Mouse (Mus musculus) liver, adult 2 months (tissue): ENCODE measurements around the gene Hip1. TPM values are rescaled to one million over a fixed set of nuclear protein-coding genes. Genes with fewer than 3 reads are reported as not detected.
A peak's percentile ranks its signal among the peaks of the same experiment; 100 is the strongest.
"Not testable (repeated sequence)": the region's sequence is repeated elsewhere in the genome, so short reads cannot be mapped to it uniquely, and the experiment has no call there.

Experiments
- DNase-seq: peaks from one replicate; pipeline ENCODE4 v3.0.0-alpha.2; 2011; ENCODE audit warnings: low read depth, low spot score; ENCODE audit errors: extremely low read depth
- H3K27ac ChIP-seq: fragments of 200-500 bp; replicated peaks from 2 replicates; pipeline ENCODE4 v1.5.1; 2012; ENCODE audit warnings: low read depth, mild to moderate bottlenecking, control low read depth, inconsistent platforms, low read length; ENCODE audit not compliant: insufficient read depth
- H3K27me3 ChIP-seq: fragments of 200-500 bp; 2 replicates; pipeline ENCODE4 v1.6.1; 2012; ENCODE audit warnings: mild to moderate bottlenecking, moderate library complexity, low read length, inconsistent platforms; ENCODE audit not compliant: control insufficient read depth, insufficient read depth
- H3K36me3 ChIP-seq: fragments of 200-500 bp; 2 replicates; pipeline ENCODE4 v1.6.1; 2012; ENCODE audit warnings: low read length, inconsistent platforms; ENCODE audit not compliant: control insufficient read depth, insufficient read depth
- H3K4me1 ChIP-seq: fragments of 200-500 bp; 2 replicates; pipeline ENCODE4 v1.6.1; 2011; ENCODE audit warnings: low read length; ENCODE audit not compliant: control insufficient read depth, insufficient read depth
- H3K4me3 ChIP-seq: fragments of 200-500 bp; 2 replicates; pipeline ENCODE4 v1.5.1; 2011; ENCODE audit warnings: low read depth, mild to moderate bottlenecking, control low read depth, low read length, moderate library complexity; ENCODE audit not compliant: insufficient read depth
- H3K79me2 ChIP-seq: fragments of 200-500 bp; 2 replicates; pipeline ENCODE4 v1.6.1; 2012; ENCODE audit warnings: inconsistent platforms, mild to moderate bottlenecking, low read length, moderate library complexity; ENCODE audit not compliant: control insufficient read depth, insufficient read depth
- H3K9ac ChIP-seq: fragments of 200-500 bp; 2 replicates; pipeline ENCODE4 v1.6.1; 2012; ENCODE audit warnings: low read depth, mild to moderate bottlenecking, control low read depth, inconsistent platforms, low read length
- CTCF ChIP-seq: fragments of 200-500 bp; IDR thresholded peaks from 2 replicates; pipeline ENCODE4 v1.5.1; 2011; ENCODE audit warnings: low read depth, low read length, control low read depth
- POLR2A ChIP-seq: fragments of 200-500 bp; IDR thresholded peaks from 2 replicates; pipeline ENCODE4 v1.6.1; 2011; ENCODE audit warnings: low read length, control low read depth; ENCODE audit not compliant: insufficient read depth; ENCODE audit errors: extremely low read depth
- WGBS: fragments of 180-500 bp; shearing (Covaris S2); methylation state at CpG from one replicate; pipeline ENCODE4 v1.1.7; 2018; 5-methylcytosine and 5-hydroxymethylcytosine counted together
- polyA plus RNA-seq: library from polyadenylated mRNA; depleted of rRNA; stranded (reverse); fragments of >200 nt; gene quantifications from 2 replicates; pipeline ENCODE4 v1.2.3, GENCODE M21; 2012
- total RNA-seq: library from RNA; depleted of rRNA; stranded (reverse); fragments of >200 nt; gene quantifications from 2 replicates; pipeline ENCODE4 v1.2.3, GENCODE M21; 2014

Gene Hip1
- total and polyA plus RNA-seq, 2 experiments: 3.1 to 3.2 TPM

GRCm38 (mm10) chr5:135380681-135381080, 164.2 kb downstream of the Hip1 start:
- H3K4me1 ChIP-seq: no peaks in the 10 kb centered on the region
- no peaks in the 10 kb centered on the region for H3K79me2 ChIP-seq
- no peak for TF ChIP-seq POLR2A
- no peak for TF ChIP-seq CTCF
- no peak for DNase-seq
- no peak overlapping the region for H3K4me3 ChIP-seq
- no peaks in the 10 kb centered on the region for H3K27me3 ChIP-seq
- 97% methylated on average over 4 of the region's 4 CpGs for WGBS
- H3K9ac ChIP-seq: no peak overlapping the region
- H3K36me3 ChIP-seq: peaks cover 46% of the 10 kb centered on the region
- H3K27ac ChIP-seq: no peak overlapping the region

GRCm38 (mm10) chr5:135376341-135376740, 168.6 kb downstream of the Hip1 start:
- H3K36me3 ChIP-seq: peaks cover 22% of the 10 kb centered on the region
- no peak for DNase-seq

GRCm38 (mm10) chr5:135375167-135375566, 169.8 kb downstream of the Hip1 start:
- no peak overlapping the region for H3K4me3 ChIP-seq

More at GRCm38 (mm10) chr5:135376341-135376740, 168.6 kb downstream of the Hip1 start:
- no peaks in the 10 kb centered on the region for H3K4me1 ChIP-seq
- H3K79me2 ChIP-seq: no peaks in the 10 kb centered on the region
- no peak overlapping the region for H3K27ac ChIP-seq
- H3K4me3 ChIP-seq: no peak overlapping the region
- no peaks in the 10 kb centered on the region for H3K27me3 ChIP-seq
- WGBS: 83% methylated on average over 2 of the region's 2 CpGs
- no peak overlapping the region for H3K9ac ChIP-seq
- no peak for TF ChIP-seq CTCF
- TF ChIP-seq POLR2A: no peak

GRCm38 (mm10) chr5:135373601-135374000, 171.3 kb downstream of the Hip1 start:
- Histone ChIP-seq H3K4me3 (no peak overlapping the region), H3K9ac (no peak overlapping the region), H3K27me3 (no peaks in the 10 kb centered on the region), H3K79me2 (peaks cover 8% of the 10 kb centered on the region; the same call in 1 of the 2 replicates), H3K36me3 (peaks cover 8% of the 10 kb centered on the region), H3K27ac (no peak overlapping the region), H3K4me1 (peaks cover 4% of the 10 kb centered on the region)
- TF ChIP-seq CTCF (peak; percentile 17; the same call in 1 of the 2 replicates), POLR2A (no peak)
- DNase-seq: no peak
- 99% methylated on average over 5 of the region's 5 CpGs for WGBS

More at GRCm38 (mm10) chr5:135375167-135375566, 169.8 kb downstream of the Hip1 start:
- DNase-seq: no peak
- no peak for TF ChIP-seq POLR2A
- no peak for TF ChIP-seq CTCF
- no peaks in the 10 kb centered on the region for H3K27me3 ChIP-seq
- WGBS: 54% methylated on average over 8 of the region's 8 CpGs
- H3K79me2 ChIP-seq: peaks cover 5% of the 10 kb centered on the region; the same call in 1 of the 2 replicates
- no peak overlapping the region for H3K27ac ChIP-seq
- H3K4me1 ChIP-seq: peaks cover 4% of the 10 kb centered on the region
- no peak overlapping the region for H3K9ac ChIP-seq
- H3K36me3 ChIP-seq: peaks cover 14% of the 10 kb centered on the region

GRCm38 (mm10) chr5:135371195-135371594, 173.7 kb downstream of the Hip1 start:
- TF ChIP-seq CTCF (no peak), POLR2A (no peak)
- no peak for DNase-seq
- WGBS: 96% methylated on average over 13 of the region's 13 CpGs
- no peaks in the 10 kb centered on the region for H3K27me3 ChIP-seq
- H3K9ac ChIP-seq: no peak overlapping the region
- no peak overlapping the region for H3K27ac ChIP-seq
- H3K4me3 ChIP-seq: no peak overlapping the region
- no peaks in the 10 kb centered on the region for H3K36me3 ChIP-seq
- H3K4me1 ChIP-seq: peaks cover 4% of the 10 kb centered on the region
- H3K79me2 ChIP-seq: peaks cover 8% of the 10 kb centered on the region; the same call in 1 of the 2 replicates

DNA sequence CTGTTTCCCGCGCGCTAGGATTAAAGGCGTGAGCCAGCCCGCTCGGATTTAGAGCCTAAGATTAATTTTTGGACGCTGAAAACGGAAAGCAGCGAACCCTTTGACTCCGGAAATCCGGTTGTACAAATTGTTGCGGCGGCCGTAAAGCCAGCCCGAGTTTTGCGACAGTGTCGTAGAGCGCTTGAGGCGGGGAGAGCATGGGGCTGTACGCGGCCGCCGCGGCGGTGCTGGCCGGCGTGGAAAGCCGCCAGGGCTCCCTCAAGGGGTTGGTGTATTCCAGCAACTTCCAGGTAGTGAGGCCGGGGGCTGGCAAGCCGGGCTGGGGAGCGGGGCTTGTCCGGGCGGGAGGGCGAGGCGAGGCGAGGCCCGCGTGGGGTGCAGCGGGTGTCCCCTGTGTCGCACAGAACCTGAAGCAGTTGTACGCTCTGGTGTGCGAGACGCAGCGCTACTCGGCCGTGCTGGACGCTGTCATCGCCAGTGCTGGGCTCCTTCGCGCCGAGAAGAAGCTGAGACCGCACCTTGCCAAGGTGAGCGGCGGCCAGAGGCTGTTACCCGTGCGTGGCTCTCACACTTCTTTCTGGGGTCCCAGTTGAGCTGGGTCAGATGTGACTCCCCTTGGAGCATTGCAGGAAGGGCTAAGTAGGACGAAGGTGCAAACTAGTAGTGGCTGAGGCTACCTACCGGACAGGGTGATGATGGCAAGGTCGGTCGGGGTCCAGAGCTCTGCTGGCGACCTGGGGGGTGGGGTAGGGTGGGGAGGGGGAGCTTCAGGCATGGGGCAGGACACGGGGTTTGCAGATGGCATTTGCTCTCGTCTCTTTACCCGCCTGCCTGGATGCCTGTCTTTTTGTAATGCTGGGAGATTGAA, 174.9 kb downstream of the Hip1 start, which contains the start of gene Nsun5:
Gene Nsun5 (plus strand): TSS at position 167 of the 868 bp plus-strand sequence.
- peaks cover 4% of the 10 kb centered on the region for H3K4me1 ChIP-seq
- peak within 1 kb of the TSS; percentile 97 for H3K9ac ChIP-seq
- no peaks in the 10 kb centered on the region for H3K27me3 ChIP-seq
- peak within 1 kb of the TSS; percentile 92 for H3K4me3 ChIP-seq
- DNase-seq: peak; percentile 87
- TF ChIP-seq CTCF (no peak), POLR2A (peak; percentile 54)
- H3K79me2 ChIP-seq: peaks cover 8% of the 10 kb centered on the region; the same call in 1 of the 2 replicates
- under 1% methylated on average over 64 of the region's 64 CpGs for WGBS
- H3K36me3 ChIP-seq: no peaks in the 10 kb centered on the region
- peak within 1 kb of the TSS; percentile 75 for H3K27ac ChIP-seq

DNA sequence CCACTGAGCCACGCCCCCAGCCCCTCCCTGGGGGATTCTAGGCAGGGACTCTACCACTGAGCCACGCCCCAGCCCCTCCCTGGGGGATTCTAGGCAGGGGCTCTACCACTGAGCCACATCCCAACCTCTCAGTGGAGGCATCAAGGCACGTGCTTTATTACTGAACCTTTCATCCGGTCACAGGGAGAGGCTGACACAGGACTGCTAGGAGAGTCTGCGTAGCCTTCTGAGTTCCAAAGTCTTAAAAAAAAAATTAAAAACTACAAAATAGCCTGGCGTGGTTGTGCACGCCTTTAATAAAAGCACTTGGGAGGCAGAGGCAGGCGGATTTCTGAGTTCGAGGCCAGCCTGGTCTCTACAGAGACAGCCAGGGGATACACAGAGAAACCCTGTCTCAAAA, 175.7 kb downstream of the Hip1 start:
- H3K4me1 ChIP-seq, H3K4me3 ChIP-seq, DNase-seq, H3K36me3 ChIP-seq, H3K27me3 ChIP-seq, H3K79me2 ChIP-seq, H3K9ac ChIP-seq: not testable (repeated sequence)
- H3K27ac ChIP-seq: peak overlapping the region; percentile 75; the same call in 1 of the 2 replicates
- 57% methylated on average over 9 of the region's 9 CpGs for WGBS
